Mouse (Mus musculus): ENCODE measurements around the gene Apoc1. TPM values are rescaled to one million over a fixed set of nuclear protein-coding genes. Genes with fewer than 3 reads are reported as not detected.

The Apoc1 gene
- polyA plus RNA-seq, 1 experiment from 2014 or later, result 10.9 TPM

DNA sequence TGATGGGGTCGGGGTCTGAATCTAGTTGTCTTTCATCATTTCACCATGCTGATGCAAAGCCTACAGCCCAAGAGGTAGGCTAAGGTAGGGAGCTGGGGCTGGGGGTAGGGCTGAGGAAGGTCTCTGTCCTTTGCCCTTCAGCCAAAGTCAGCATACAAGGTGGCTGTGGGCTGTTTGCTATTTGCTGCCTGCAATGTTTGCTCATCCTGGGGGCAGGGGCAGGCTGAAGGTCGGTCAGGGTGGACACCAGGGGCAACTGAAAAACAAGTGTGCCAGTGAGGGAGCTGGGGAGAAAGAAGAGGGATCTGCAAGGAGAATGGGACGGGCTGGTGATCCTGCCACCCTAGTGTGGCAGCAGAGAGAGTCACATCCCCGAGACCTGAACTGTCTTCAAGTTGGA, 7.1 kb downstream of the Apoc1 start:
- Histone ChIP-seq H3K36me3 (ENCODE audit: control insufficient read depth, insufficient read depth, low read length) (no peaks in the 10 kb centered on the region), H3K4me2 (replicated peaks; ENCODE audit: low read depth, low read length) (no peak overlapping the region), H3K4me3 (ENCODE audit: low read depth, low read length) (no peak overlapping the region), H3K9me3 (ENCODE audit: control insufficient read depth, low read depth, low read length) (no peaks in the 10 kb centered on the region), H3K27ac (ENCODE audit: low read length) (no peak overlapping the region), H3K9ac (replicated peaks; ENCODE audit: low read depth, low read length) (no peak overlapping the region), H3K27me3 (ENCODE audit: control insufficient read depth, insufficient read depth, low read length) (no peaks in the 10 kb centered on the region), H3K4me1 (ENCODE audit: control insufficient read depth, insufficient read depth, low read length) (no peaks in the 10 kb centered on the region)
- 45% methylated on average over 4 of the region's 4 CpGs for WGBS
- no peak for ATAC-seq (ENCODE audit: insufficient number of reproducible peaks, insufficient read depth, low FRiP score, low read depth)

DNA sequence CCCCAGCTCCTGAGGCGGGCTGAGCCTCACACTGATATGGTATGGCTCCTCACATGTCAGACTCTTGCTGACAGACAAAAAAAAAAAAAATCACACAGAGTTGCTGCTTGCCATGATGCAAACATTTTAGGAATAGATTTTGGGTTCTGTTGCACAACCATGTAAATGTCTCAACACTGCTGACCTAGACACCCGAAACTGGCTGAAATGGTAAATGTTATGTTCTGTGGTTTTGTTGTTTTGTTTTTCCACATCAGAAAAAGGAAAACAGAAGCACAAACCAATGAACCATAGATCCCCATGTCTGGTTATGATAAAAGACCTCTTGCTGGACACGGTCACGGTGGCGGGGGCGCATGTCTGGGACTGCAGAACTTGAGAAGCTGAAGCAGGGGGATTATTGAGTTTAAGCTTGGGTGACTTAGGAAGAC, 8.7 kb downstream of the Apoc1 start:
- H3K4me2 ChIP-seq (replicated peaks; ENCODE audit: low read depth, low read length), result no peak overlapping the region
- no peaks in the 10 kb centered on the region for H3K27me3 ChIP-seq (ENCODE audit: control insufficient read depth, insufficient read depth, low read length)
- H3K9ac ChIP-seq (replicated peaks; ENCODE audit: low read depth, low read length), result no peak overlapping the region
- H3K4me1 ChIP-seq (ENCODE audit: control insufficient read depth, insufficient read depth, low read length), result no peaks in the 10 kb centered on the region
- H3K4me3 ChIP-seq (ENCODE audit: low read depth, low read length), result no peak overlapping the region
- H3K27ac ChIP-seq (ENCODE audit: low read length), result no peak overlapping the region
- no peaks in the 10 kb centered on the region for H3K36me3 ChIP-seq (ENCODE audit: control insufficient read depth, insufficient read depth, low read length)
- no peaks in the 10 kb centered on the region for H3K9me3 ChIP-seq (ENCODE audit: control insufficient read depth, low read depth, low read length)
- 88% methylated on average over 6 of the region's 6 CpGs for WGBS
- no peak for ATAC-seq (ENCODE audit: insufficient number of reproducible peaks, insufficient read depth, low FRiP score, low read depth)

DNA sequence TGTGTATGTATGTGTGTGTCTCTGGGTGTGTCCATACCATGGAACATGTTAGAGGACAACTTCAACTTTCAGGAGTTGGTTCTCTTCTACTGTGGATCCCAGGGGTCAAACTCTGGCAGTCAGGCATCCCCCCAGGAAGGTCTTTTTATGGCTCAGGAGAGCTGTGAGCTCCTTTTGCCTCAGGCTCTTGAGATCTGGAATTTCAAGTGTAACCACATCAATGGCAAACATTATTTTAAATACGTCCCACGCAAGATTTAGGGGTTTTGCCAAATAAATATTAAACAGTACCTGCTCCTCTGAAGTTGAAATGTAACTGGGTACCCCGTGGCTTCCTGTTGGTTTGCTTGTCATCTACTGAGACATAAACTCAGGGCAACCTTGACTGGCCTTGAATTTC, 9.5 kb downstream of the Apoc1 start:
- H3K9ac ChIP-seq (replicated peaks; ENCODE audit: low read depth, low read length), result no peak overlapping the region
- ATAC-seq (ENCODE audit: insufficient number of reproducible peaks, insufficient read depth, low FRiP score, low read depth), result no peak
- no peaks in the 10 kb centered on the region for H3K36me3 ChIP-seq (ENCODE audit: control insufficient read depth, insufficient read depth, low read length)
- H3K4me3 ChIP-seq (ENCODE audit: low read depth, low read length), result no peak overlapping the region
- no peaks in the 10 kb centered on the region for H3K4me1 ChIP-seq (ENCODE audit: control insufficient read depth, insufficient read depth, low read length)
- H3K9me3 ChIP-seq (ENCODE audit: control insufficient read depth, low read depth, low read length), result no peaks in the 10 kb centered on the region
- no peak overlapping the region for H3K27ac ChIP-seq (ENCODE audit: low read length)
- no peaks in the 10 kb centered on the region for H3K27me3 ChIP-seq (ENCODE audit: control insufficient read depth, insufficient read depth, low read length)
- H3K4me2 ChIP-seq (replicated peaks; ENCODE audit: low read depth, low read length), result no peak overlapping the region
- WGBS, result 75% methylated on average over 3 of the region's 3 CpGs

DNA sequence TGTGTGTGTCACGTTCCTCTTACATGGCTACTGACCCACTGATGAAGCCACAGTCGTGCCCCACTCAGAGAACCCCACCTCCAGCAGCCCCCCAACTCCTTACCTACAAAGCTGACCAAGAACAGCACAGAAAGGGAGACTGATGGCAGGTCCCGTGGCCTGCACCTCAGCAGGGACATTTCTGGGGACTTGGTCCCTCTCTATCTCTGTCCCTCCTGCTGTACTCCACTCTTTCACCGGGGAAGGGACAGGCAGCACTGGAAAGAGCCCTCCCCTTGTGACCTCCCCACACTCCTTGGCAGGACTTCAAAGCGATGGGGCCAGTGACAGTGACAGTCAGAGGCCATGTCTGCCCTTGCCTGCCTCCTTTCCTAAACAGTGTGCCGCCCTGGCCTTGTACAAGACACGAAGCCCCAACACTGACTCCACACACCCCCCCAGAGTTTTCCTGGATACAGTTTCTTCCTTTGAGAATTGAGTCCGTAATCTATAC, 11.2 kb downstream of the Apoc1 start, which contains the start of the genes Gm44805 and Apoc4:
TSS of gene Gm44805 (minus strand) at position 222 of the 493 bp plus-strand sequence.
TSS of gene Apoc4 (minus strand) at position 278 of the 493 bp plus-strand sequence.
- no peaks in the 10 kb centered on the region for H3K4me1 ChIP-seq (ENCODE audit: control insufficient read depth, insufficient read depth, low read length)
- no peak within 1 kb of the TSS for H3K27ac ChIP-seq (ENCODE audit: low read length)
- ATAC-seq (ENCODE audit: insufficient number of reproducible peaks, insufficient read depth, low FRiP score, low read depth), result no peak
- H3K9me3 ChIP-seq (ENCODE audit: control insufficient read depth, low read depth, low read length), result no peaks in the 10 kb centered on the region
- no peak within 1 kb of the TSS for H3K4me2 ChIP-seq (replicated peaks; ENCODE audit: low read depth, low read length)
- H3K27me3 ChIP-seq (ENCODE audit: control insufficient read depth, insufficient read depth, low read length), result no peaks in the 10 kb centered on the region
- WGBS, result 60% methylated on average over 8 of the region's 8 CpGs
- no peak within 1 kb of the TSS for H3K9ac ChIP-seq (replicated peaks; ENCODE audit: low read depth, low read length)
- no peaks in the 10 kb centered on the region for H3K36me3 ChIP-seq (ENCODE audit: control insufficient read depth, insufficient read depth, low read length)
- H3K4me3 ChIP-seq (ENCODE audit: low read depth, low read length), result no peak within 1 kb of the TSS

DNA sequence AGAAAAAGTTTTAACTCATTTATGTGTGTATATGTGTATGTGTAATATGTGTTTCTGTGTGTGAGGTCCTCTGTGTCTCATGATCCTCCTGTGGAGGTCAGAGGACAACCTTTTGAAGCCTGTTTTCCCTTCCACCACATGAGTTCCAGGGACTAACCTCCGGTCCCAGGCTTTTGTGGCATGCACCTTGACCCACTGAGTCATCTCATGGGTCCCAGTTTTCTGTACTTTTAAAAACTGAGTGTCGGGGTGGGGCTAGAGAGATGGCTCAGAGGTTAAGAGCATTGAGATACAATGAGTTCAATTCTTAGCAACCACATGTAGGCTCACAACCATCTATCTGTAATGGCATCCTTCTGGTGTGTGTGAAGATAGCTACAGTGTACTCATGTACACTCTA, 11.8 kb downstream of the Apoc1 start:
- H3K27ac ChIP-seq (ENCODE audit: low read length), result no peak overlapping the region
- no peak for ATAC-seq (ENCODE audit: insufficient number of reproducible peaks, insufficient read depth, low FRiP score, low read depth)
- no peak overlapping the region for H3K4me3 ChIP-seq (ENCODE audit: low read depth, low read length)
- no peak overlapping the region for H3K4me2 ChIP-seq (replicated peaks; ENCODE audit: low read depth, low read length)
- H3K4me1 ChIP-seq (ENCODE audit: control insufficient read depth, insufficient read depth, low read length), result no peaks in the 10 kb centered on the region
- H3K9ac ChIP-seq (replicated peaks; ENCODE audit: low read depth, low read length), result no peak overlapping the region
- WGBS, result 76% methylated on average over 2 of the region's 2 CpGs
- no peaks in the 10 kb centered on the region for H3K27me3 ChIP-seq (ENCODE audit: control insufficient read depth, insufficient read depth, low read length)
- H3K36me3 ChIP-seq (ENCODE audit: control insufficient read depth, insufficient read depth, low read length), result no peaks in the 10 kb centered on the region
- H3K9me3 ChIP-seq (ENCODE audit: control insufficient read depth, low read depth, low read length), result no peaks in the 10 kb centered on the region

DNA sequence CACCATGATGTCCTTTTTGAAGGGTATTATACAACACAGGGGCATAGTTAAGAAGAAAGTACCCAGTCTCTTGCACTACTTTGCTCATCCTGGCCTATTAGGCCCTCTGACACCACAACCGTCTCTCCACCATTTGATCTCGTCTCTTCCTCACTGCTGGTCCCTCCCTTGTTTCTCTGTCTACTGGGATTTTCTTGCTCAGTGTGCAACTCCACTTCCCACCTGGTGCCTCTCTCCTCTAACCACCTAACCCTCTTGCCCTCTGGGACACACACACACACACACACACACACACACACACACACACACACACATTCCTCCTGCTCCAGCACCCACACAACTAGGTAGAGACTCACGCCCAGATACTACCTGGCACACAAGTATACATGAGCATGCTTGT, 13.6 kb downstream of the Apoc1 start:
- no peaks in the 10 kb centered on the region for H3K9me3 ChIP-seq (ENCODE audit: control insufficient read depth, low read depth, low read length)
- H3K9ac ChIP-seq (replicated peaks; ENCODE audit: low read depth, low read length), result no peak overlapping the region
- H3K4me1 ChIP-seq (ENCODE audit: control insufficient read depth, insufficient read depth, low read length), result no peaks in the 10 kb centered on the region
- no peak for ATAC-seq (ENCODE audit: insufficient number of reproducible peaks, insufficient read depth, low FRiP score, low read depth)
- H3K36me3 ChIP-seq (ENCODE audit: control insufficient read depth, insufficient read depth, low read length), result no peaks in the 10 kb centered on the region
- H3K4me3 ChIP-seq (ENCODE audit: low read depth, low read length), result no peak overlapping the region
- H3K27me3 ChIP-seq (ENCODE audit: control insufficient read depth, insufficient read depth, low read length), result no peaks in the 10 kb centered on the region
- 84% methylated on average over 3 of the region's 3 CpGs for WGBS
- no peak overlapping the region for H3K27ac ChIP-seq (ENCODE audit: low read length)
- no peak overlapping the region for H3K4me2 ChIP-seq (replicated peaks; ENCODE audit: low read depth, low read length)

DNA sequence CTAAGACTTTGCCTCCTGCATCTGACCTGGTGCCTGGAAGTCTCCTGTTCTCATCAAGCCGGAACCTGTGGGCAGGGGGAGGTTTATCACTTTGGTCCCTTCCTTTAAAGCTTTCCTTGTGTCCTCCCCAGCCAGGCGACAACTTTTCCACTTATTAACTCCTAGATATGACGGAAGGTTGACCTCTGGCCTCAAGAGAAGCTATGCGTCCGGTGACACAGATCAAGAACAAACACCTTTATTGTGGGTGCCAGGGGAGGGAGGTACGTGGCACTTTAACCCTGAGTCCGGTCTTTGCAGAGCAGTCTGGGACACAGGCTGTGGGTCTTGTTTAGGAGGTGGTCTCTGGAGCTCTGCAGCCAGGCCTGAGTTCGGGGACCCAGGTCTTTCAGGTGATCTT, 14.6 kb downstream of the Apoc1 start, which contains the start of gene Apoc2:
TSS of gene Apoc2 (minus strand) at position 70 of the 400 bp plus-strand sequence.
- no peaks in the 10 kb centered on the region for H3K27me3 ChIP-seq (ENCODE audit: control insufficient read depth, insufficient read depth, low read length)
- no peak within 1 kb of the TSS for H3K4me2 ChIP-seq (replicated peaks; ENCODE audit: low read depth, low read length)
- 61% methylated on average over 8 of the region's 8 CpGs for WGBS
- no peaks in the 10 kb centered on the region for H3K9me3 ChIP-seq (ENCODE audit: control insufficient read depth, low read depth, low read length)
- H3K4me3 ChIP-seq (ENCODE audit: low read depth, low read length), result no peak within 1 kb of the TSS
- H3K27ac ChIP-seq (ENCODE audit: low read length), result no peak within 1 kb of the TSS
- H3K36me3 ChIP-seq (ENCODE audit: control insufficient read depth, insufficient read depth, low read length), result no peaks in the 10 kb centered on the region
- no peaks in the 10 kb centered on the region for H3K4me1 ChIP-seq (ENCODE audit: control insufficient read depth, insufficient read depth, low read length)
- no peak within 1 kb of the TSS; the same call in 1 of the 2 replicates for H3K9ac ChIP-seq (replicated peaks; ENCODE audit: low read depth, low read length)
- ATAC-seq (ENCODE audit: insufficient number of reproducible peaks, insufficient read depth, low FRiP score, low read depth), result no peak

DNA sequence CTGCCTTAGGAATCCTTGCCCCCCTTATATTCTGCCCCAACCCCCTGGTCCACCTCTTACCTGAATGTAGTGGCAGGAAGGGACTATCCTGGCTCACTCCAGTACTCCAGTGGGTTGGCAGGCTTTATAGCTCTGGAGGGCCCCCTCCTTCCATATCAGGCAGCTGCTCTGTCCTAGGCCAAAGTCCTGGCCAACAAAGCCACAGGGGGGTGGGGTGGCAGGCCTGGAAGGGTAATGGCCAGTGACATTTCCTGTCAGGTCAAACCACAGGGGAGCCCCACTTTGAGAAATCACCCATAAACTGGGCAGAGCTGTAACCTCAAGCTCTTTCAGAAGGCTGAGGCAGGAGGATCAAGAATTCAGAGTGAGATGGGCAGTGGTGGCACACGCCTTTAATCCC, 15.8 kb downstream of the Apoc1 start:
- Histone ChIP-seq H3K27ac (ENCODE audit: low read length) (no peak overlapping the region), H3K9ac (replicated peaks; ENCODE audit: low read depth, low read length) (no peak overlapping the region), H3K36me3 (ENCODE audit: control insufficient read depth, insufficient read depth, low read length) (no peaks in the 10 kb centered on the region), H3K9me3 (ENCODE audit: control insufficient read depth, low read depth, low read length) (no peaks in the 10 kb centered on the region), H3K4me3 (ENCODE audit: low read depth, low read length) (no peak overlapping the region), H3K4me2 (replicated peaks; ENCODE audit: low read depth, low read length) (no peak overlapping the region), H3K27me3 (ENCODE audit: control insufficient read depth, insufficient read depth, low read length) (no peaks in the 10 kb centered on the region), H3K4me1 (ENCODE audit: control insufficient read depth, insufficient read depth, low read length) (no peaks in the 10 kb centered on the region)
- ATAC-seq (ENCODE audit: insufficient number of reproducible peaks, insufficient read depth, low FRiP score, low read depth), result no peak
- 58% methylated on average over 1 of the region's 1 CpGs for WGBS

DNA sequence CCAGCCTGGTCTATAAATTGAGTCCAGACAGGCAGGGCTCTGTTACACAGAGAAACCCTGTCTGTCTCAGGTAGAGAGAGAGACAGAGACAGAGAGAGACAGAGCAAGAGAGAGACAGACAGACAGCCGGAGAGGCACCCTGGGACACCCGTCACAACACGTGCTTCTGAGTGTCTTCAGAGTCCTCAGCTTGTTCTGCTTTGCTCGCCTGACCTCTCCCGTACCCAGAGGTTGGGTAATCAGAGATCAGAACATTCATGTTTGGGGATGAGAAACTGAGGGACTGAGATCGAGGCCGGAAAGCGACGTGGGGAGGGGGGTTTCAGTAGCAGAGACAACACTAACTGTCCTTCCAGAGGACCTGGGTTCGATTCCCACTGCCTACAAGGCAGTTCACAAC, 16.6 kb downstream of the Apoc1 start:
- Histone ChIP-seq H3K27me3 (ENCODE audit: control insufficient read depth, insufficient read depth, low read length) (no peaks in the 10 kb centered on the region), H3K27ac (ENCODE audit: low read length) (no peak overlapping the region), H3K4me1 (ENCODE audit: control insufficient read depth, insufficient read depth, low read length) (no peaks in the 10 kb centered on the region), H3K9ac (replicated peaks; ENCODE audit: low read depth, low read length) (no peak overlapping the region), H3K36me3 (ENCODE audit: control insufficient read depth, insufficient read depth, low read length) (no peaks in the 10 kb centered on the region), H3K4me3 (ENCODE audit: low read depth, low read length) (no peak overlapping the region), H3K4me2 (replicated peaks; ENCODE audit: low read depth, low read length) (no peak overlapping the region), H3K9me3 (ENCODE audit: control insufficient read depth, low read depth, low read length) (no peaks in the 10 kb centered on the region)
- 78% methylated on average over 10 of the region's 10 CpGs for WGBS
- ATAC-seq (ENCODE audit: insufficient number of reproducible peaks, insufficient read depth, low FRiP score, low read depth), result no peak

Data from stomach, embryonic 14.5 days (tissue).